Mouse (Mus musculus) kidney, adult 2 months (tissue): ENCODE measurements around the gene Mmp11. TPM values are rescaled to one million over a fixed set of nuclear protein-coding genes. Genes with fewer than 3 reads are reported as not detected.
A peak's percentile ranks its signal among the peaks of the same experiment; 100 is the strongest.

ENCODE experiments used
- DNase-seq: peaks from one replicate; pipeline ENCODE4 v3.0.0; 2021
- H3K27ac ChIP-seq: fragments of 200-500 bp; 2 replicates; pipeline ENCODE4 v1.5.1; 2012; ENCODE audit warnings: low read depth, low read length, control low read depth, inconsistent platforms; ENCODE audit not compliant: insufficient read depth
- H3K27me3 ChIP-seq: fragments of 200-500 bp; replicated peaks from 2 replicates; pipeline ENCODE4 v1.6.1; 2012; ENCODE audit warnings: mild to moderate bottlenecking, moderate library complexity, low read length, inconsistent platforms; ENCODE audit not compliant: control insufficient read depth, insufficient read depth
- H3K36me3 ChIP-seq: fragments of 200-500 bp; 2 replicates; pipeline ENCODE4 v1.6.1; 2012; ENCODE audit warnings: mild to moderate bottlenecking, moderate library complexity, low read length, inconsistent platforms; ENCODE audit not compliant: control insufficient read depth, insufficient read depth
- H3K4me1 ChIP-seq: fragments of 200-500 bp; 2 replicates; pipeline ENCODE4 v1.6.1; 2011; ENCODE audit warnings: low read length; ENCODE audit not compliant: control insufficient read depth, insufficient read depth
- H3K4me3 ChIP-seq: fragments of 200-500 bp; 2 replicates; pipeline ENCODE4 v1.5.1; 2011; ENCODE audit warnings: mild to moderate bottlenecking, low read depth, low read length, control low read depth; ENCODE audit not compliant: insufficient read depth
- CTCF ChIP-seq: fragments of 200-500 bp; conservative IDR thresholded peaks from 2 replicates; pipeline ENCODE4 v1.5.1; 2011; ENCODE audit warnings: low read depth, mild to moderate bottlenecking, control low read depth, low read length, moderate library complexity, mixed read lengths; ENCODE audit not compliant: insufficient read depth, insufficient read length
- POLR2A ChIP-seq: fragments of 200-500 bp; IDR thresholded peaks from one replicate; pipeline ENCODE4 v1.6.1; 2011; ENCODE audit warnings: low read depth, low read length, control low read depth
- WGBS: fragments of 180-500 bp; shearing (Covaris S2); methylation state at CpG from one replicate; pipeline ENCODE4 v1.1.7; 2018; 5-methylcytosine and 5-hydroxymethylcytosine counted together
- polyA plus RNA-seq: library from polyadenylated mRNA; depleted of rRNA; stranded (reverse); fragments of >200 nt; gene quantifications from 2 replicates; pipeline ENCODE4 v1.2.3, GENCODE M21; 2012

Gene Mmp11
- polyA plus RNA-seq, 1 experiment: 21.5 TPM

DNA sequence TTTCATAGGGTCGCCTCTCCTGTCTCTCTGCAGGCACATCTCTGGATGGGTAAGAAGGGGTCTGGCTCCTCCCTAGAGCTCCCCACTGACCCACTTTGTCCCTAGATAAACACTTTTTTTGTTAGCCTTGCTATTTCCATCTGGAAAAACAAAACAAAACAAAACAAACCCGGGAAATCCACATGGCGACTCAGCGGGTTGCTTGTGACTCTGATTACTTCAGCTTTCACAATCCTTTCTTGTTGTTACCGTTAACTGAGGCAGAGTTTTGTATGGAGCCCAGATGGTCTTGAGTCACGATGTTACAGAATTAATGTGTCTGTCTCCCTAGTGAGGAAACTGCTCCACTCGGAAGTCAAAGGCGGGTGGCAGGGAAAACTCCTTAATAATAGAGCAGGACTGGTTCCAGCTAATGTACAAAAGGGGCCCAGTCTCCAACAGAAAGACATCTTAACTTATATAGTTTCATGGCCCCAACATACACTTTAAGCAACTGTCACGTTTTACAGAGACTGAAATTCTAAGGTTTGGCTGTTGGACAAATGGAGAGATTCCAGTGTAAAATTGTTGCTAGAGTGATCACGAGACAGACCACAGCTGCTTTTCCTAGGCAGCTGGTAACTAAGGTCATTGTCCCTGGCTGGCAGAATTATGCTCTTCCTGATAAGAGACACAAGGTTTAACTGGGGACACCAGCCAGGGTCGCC lies 7.9 kb upstream of the Mmp11 start:
- Histone ChIP-seq H3K27me3 (no peaks in the 10 kb centered on the region), H3K4me1 (no peaks in the 10 kb centered on the region), H3K36me3 (no peaks in the 10 kb centered on the region), H3K27ac (peak overlapping the region; percentile 75), H3K4me3 (no peak overlapping the region)
- DNase-seq: peak; percentile 68
- no peak for TF ChIP-seq POLR2A
- no peak for TF ChIP-seq CTCF
- WGBS: 48% methylated on average over 11 of the region's 11 CpGs

DNA sequence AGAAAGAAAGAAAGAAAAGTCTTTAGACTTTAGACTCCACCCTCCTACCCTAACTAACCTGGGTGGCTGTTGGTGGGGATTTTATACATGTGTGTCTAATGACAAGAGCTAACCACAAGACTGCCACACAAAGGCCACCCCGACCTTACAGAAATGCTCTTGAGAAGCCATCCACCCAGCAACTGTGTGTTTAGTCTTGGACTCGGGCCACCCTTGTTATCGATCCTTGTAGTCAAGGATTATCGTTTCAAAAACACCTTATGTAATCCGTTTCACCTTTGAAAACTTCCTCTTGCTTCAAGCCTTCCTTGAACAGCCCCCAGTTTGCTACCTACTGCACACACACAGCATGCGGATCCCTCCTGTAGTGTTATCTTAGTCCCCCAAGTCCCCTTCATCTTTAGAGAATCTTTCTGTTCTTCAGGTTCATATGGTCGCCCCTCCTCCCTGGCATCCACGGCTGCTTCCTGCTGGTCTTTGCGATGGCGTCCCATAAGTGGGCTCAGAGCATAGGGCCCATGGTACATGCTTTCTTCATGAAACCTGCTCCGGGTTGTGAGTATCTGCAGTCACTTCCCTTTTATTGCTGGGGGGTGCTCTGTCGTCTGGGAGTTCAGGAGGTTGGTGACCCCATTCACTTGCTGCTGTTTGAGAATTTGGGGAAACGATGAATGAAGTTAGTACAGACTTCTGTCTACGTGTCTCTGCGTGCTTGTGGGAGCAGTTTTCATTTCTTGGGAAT lies 6.6 kb upstream of the Mmp11 start, which contains the start of gene Vpreb3:
Gene Vpreb3, plus strand, starts transcription at position 322 of the 742 bp plus-strand sequence.
- H3K27me3 ChIP-seq: no peaks in the 10 kb centered on the region
- no peak within 1 kb of the TSS for H3K4me3 ChIP-seq
- no peak for DNase-seq
- TF ChIP-seq CTCF: no peak
- TF ChIP-seq POLR2A: no peak
- no peaks in the 10 kb centered on the region for H3K4me1 ChIP-seq
- no peaks in the 10 kb centered on the region for H3K36me3 ChIP-seq
- WGBS: 83% methylated on average over 15 of the region's 15 CpGs
- H3K27ac ChIP-seq: peak within 1 kb of the TSS; percentile 75

DNA sequence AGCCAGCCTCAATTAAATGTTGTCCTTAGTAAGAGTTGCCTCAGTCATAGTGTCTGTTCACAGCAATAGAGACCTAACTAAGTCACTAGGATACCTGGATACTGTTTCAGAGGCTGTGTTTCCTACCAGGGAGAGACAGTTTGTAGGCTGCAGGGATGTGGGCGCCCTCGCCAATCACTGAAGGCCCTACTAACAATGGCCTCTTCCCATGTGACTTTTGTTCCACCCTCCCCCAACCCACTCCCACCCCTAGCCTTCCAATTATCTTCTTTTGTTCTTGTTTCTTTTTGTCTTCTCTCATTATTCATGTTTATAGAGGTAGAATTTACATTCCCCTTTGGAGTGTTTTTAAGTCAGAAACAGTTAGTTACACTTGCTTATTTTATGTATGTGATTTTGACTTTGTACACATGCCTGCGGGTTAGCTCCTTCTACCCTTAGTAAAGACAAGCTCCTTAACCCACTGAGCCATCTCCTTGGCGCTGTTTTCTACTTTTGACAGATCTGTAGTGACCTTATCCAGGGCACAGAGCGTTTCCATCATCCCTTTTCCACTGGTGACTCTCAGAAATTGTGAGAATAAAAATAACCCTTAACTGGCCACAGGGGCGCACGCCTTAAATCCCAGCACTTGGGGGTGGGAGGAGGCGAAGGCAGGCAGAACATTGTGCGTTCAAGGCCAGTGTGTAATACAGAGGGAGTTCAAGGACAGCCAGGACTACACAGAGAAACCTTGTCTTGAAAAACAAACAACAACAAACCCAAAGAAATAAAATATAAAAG lies 4.9 kb upstream of the Mmp11 start:
- Histone ChIP-seq H3K4me3 (no peak overlapping the region), H3K27ac (no peak overlapping the region), H3K4me1 (no peaks in the 10 kb centered on the region; the same call in 1 of the 2 replicates), H3K36me3 (no peaks in the 10 kb centered on the region), H3K27me3 (no peaks in the 10 kb centered on the region)
- TF ChIP-seq POLR2A (no peak), CTCF (no peak)
- WGBS: 82% methylated on average over 9 of the region's 9 CpGs
- DNase-seq: no peak

DNA sequence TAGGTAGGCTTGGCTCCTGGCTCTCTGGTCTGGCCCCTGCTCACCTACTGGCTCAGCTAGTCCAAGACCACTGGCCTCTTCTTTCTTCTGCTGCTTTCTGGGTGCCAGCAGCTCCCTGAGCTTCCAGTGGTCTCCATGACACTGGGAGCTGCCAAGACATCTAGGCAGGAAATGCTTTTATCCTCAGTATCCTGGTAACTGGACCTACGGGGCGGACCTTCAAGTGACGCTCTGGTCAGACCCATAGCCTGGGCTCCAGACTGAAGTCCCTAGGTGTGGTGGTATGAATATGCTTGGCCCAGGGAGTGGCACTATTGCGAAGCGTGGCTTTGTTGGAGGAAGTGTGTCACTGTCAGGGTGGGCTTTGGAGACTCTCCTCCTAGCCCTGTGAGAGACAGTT lies 4.2 kb upstream of the Mmp11 start, which contains the start of gene Gm867:
Gene Gm867, minus strand, starts transcription at position 153 of the 400 bp plus-strand sequence.
- H3K27me3 ChIP-seq: no peaks in the 10 kb centered on the region
- H3K4me1 ChIP-seq: no peaks in the 10 kb centered on the region; the same call in 1 of the 2 replicates
- WGBS: 67% methylated on average over 5 of the region's 5 CpGs
- H3K27ac ChIP-seq: 0 out of 2 replicates have a peak within 1 kb of the TSS, but pooled peaks have one; percentile 26
- H3K4me3 ChIP-seq: no peak within 1 kb of the TSS
- peak; percentile 52 for DNase-seq
- TF ChIP-seq CTCF (no peak), POLR2A (no peak)
- H3K36me3 ChIP-seq: no peaks in the 10 kb centered on the region

DNA sequence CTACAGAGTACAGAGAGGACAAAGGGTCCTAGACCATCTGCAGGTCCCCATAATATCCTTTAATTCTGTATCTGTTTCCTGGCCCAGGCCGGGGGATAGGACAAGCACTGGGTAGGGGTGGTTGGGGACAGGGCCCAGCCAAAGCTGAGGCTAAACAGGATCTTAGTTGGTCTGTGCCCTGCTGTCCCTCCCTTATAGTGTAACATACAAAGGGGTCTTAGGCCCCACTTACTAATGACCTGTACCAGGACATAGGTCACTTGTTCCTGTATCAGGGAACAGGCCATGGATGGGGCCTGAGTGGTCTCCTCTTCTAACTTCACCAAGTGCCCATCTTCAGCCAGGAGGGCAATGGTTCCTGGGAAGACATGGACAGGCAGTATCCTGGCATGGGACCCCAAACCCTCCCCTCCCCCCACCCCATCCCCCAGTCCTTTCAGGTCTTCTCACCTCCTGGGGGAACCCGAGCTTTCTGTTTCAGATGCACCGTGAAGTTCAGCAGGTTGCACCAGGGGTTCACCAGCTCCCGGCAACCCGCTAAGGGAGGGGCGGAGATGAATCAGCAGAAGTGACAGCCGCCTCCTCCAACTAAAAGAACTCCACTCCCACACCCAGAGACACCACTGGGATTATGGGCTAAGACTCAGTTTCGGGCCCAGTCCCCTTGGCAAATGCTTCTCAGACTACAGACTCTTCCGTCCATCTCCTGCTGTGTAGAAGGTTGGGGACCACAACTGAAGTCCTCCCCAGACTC lies 3.4 kb upstream of the Mmp11 start:
- H3K36me3 ChIP-seq: no peaks in the 10 kb centered on the region
- TF ChIP-seq CTCF: no peak
- TF ChIP-seq POLR2A: no peak
- H3K4me3 ChIP-seq: no peak overlapping the region
- H3K27me3 ChIP-seq: no peaks in the 10 kb centered on the region
- WGBS: 50% methylated on average over 9 of the region's 9 CpGs
- 0 out of 2 replicates have a peak overlapping the region, but pooled peaks have one; percentile 26 for H3K27ac ChIP-seq
- DNase-seq: no peak
- peaks cover 5% of the 10 kb centered on the region; the same call in 1 of the 2 replicates for H3K4me1 ChIP-seq
